In genomic region chr19:18670608-18671007, GRCm38 (mm10) we compare ENCODE assay signal across 8 mouse cellular contexts. TPM values are rescaled to one million over a fixed set of nuclear protein-coding genes. Genes with fewer than 3 reads are reported as not detected.
DNase-seq lines count a peak whose midpoint lies in the region; ATAC-seq and TF ChIP-seq lines count a peak whose summit lies in the region.

TSS of gene Carnmt1 (plus strand) at chr19:18670764.

- no peak for TF ChIP-seq CTCF in E14TG2a.4 (conservative IDR thresholded peaks at IDR 0.05; ENCODE audit: low read length)
- no peak for TF ChIP-seq CTCF in heart, postnatal 0 days (IDR thresholded peaks at IDR 0.05; ENCODE audit: low read depth)
- TF ChIP-seq CTCF in testis, adult 2 months (IDR thresholded peaks at IDR 0.05; ENCODE audit: control insufficient read depth, insufficient read depth, insufficient replicate concordance, low read depth, low read length) = no peak

- peaks cover 55% of the 10 kb centered on the region for H3K4me1 ChIP-seq in E14TG2a.4 (replicated peaks; ENCODE audit: low read depth, low read length)
- peaks cover 24% of the 10 kb centered on the region for H3K4me1 ChIP-seq in forebrain, embryonic 12.5 days
- H3K4me1 ChIP-seq in heart, postnatal 0 days (ENCODE audit: control insufficient read depth, insufficient read depth) = peaks cover 19% of the 10 kb centered on the region
- peaks cover 18% of the 10 kb centered on the region for H3K4me1 ChIP-seq in liver, embryonic 16.5 days (ENCODE audit: control insufficient read depth, low read depth, low read length)
- H3K4me1 ChIP-seq in neural tube, embryonic 13.5 days (replicated peaks) = peaks cover 26% of the 10 kb centered on the region
- H3K4me1 ChIP-seq in testis, adult 2 months (ENCODE audit: control insufficient read depth, insufficient read depth, low read length) = peaks cover 7% of the 10 kb centered on the region

- no peaks in the 10 kb centered on the region for H3K27me3 ChIP-seq in E14TG2a.4 (ENCODE audit: insufficient read depth, low read length)
- H3K27me3 ChIP-seq in forebrain, embryonic 12.5 days = no peaks in the 10 kb centered on the region
- H3K27me3 ChIP-seq in heart, postnatal 0 days (ENCODE audit: control insufficient read depth, insufficient read depth, low read length) = no peaks in the 10 kb centered on the region
- H3K27me3 ChIP-seq in liver, embryonic 16.5 days (ENCODE audit: control insufficient read depth, insufficient read depth, low read depth, low read length) = no peaks in the 10 kb centered on the region
- no peaks in the 10 kb centered on the region for H3K27me3 ChIP-seq in neural tube, embryonic 13.5 days
- no peaks in the 10 kb centered on the region for H3K27me3 ChIP-seq in testis, adult 2 months (ENCODE audit: control insufficient read depth, insufficient read depth, low read length)

- DNase-seq in c-Kit-positive CD71-positive TER-119-positive erythroid progenitor cells, embryonic 14.5 days (ENCODE audit: low spot score) = peak; percentile 98
- peak; percentile 98 for DNase-seq in heart, postnatal 0 days (ENCODE audit: low spot score)
- peak; percentile 99 for DNase-seq in kidney, postnatal 4 days

- H3K36me3 ChIP-seq in E14TG2a.4 (ENCODE audit: insufficient read depth, low read length) = peaks cover 4% of the 10 kb centered on the region; the same call in 1 of the 2 replicates
- no peaks in the 10 kb centered on the region for H3K36me3 ChIP-seq in forebrain, embryonic 12.5 days (replicated peaks)
- no peaks in the 10 kb centered on the region for H3K36me3 ChIP-seq in heart, postnatal 0 days (replicated peaks; ENCODE audit: control insufficient read depth, insufficient read depth, low read length)
- no peaks in the 10 kb centered on the region for H3K36me3 ChIP-seq in liver, embryonic 16.5 days (ENCODE audit: control insufficient read depth, insufficient read depth)
- no peaks in the 10 kb centered on the region for H3K36me3 ChIP-seq in neural tube, embryonic 13.5 days
- no peaks in the 10 kb centered on the region for H3K36me3 ChIP-seq in testis, adult 2 months (ENCODE audit: control insufficient read depth, insufficient read depth, low read length)

- H3K4me2 ChIP-seq in forebrain, embryonic 12.5 days = peak within 1 kb of the TSS; percentile 56
- peak within 1 kb of the TSS; percentile 87 for H3K4me2 ChIP-seq in heart, postnatal 0 days (ENCODE audit: low read depth, low read length)
- H3K4me2 ChIP-seq in liver, embryonic 16.5 days (ENCODE audit: low read depth, low read length) = peak within 1 kb of the TSS; percentile 81
- H3K4me2 ChIP-seq in neural tube, embryonic 13.5 days = peak within 1 kb of the TSS; percentile 75

- under 1% methylated on average over 49 of the region's 58 CpGs for WGBS in forebrain, embryonic 12.5 days
- under 1% methylated on average over 50 of the region's 58 CpGs for WGBS in heart, postnatal 0 days
- WGBS in liver, embryonic 16.5 days (ENCODE audit: insufficient replicate concordance) = under 1% methylated on average over 49 of the region's 58 CpGs
- WGBS in neural tube, embryonic 13.5 days = 1% methylated on average over 40 of the region's 58 CpGs

- peak; percentile 66 for TF ChIP-seq POLR2A in testis, adult 2 months (IDR thresholded peaks at IDR 0.05; ENCODE audit: control insufficient read depth, low read depth, low read length)

- TF ChIP-seq EP300 in heart, postnatal 0 days (IDR thresholded peaks at IDR 0.05; ENCODE audit: low read depth) = no peak

- H3K4me3 ChIP-seq in E14TG2a.4 (replicated peaks; ENCODE audit: low read length) = peak within 1 kb of the TSS; percentile 92
- peak within 1 kb of the TSS; percentile 82 for H3K4me3 ChIP-seq in forebrain, embryonic 12.5 days (replicated peaks)
- peak within 1 kb of the TSS; percentile 93 for H3K4me3 ChIP-seq in heart, postnatal 0 days (ENCODE audit: low read depth, low read length)
- H3K4me3 ChIP-seq in liver, embryonic 16.5 days (ENCODE audit: low read depth, low read length) = peak within 1 kb of the TSS; percentile 83
- peak within 1 kb of the TSS; percentile 81 for H3K4me3 ChIP-seq in neural tube, embryonic 13.5 days
- peak within 1 kb of the TSS; percentile 56 for H3K4me3 ChIP-seq in testis, adult 2 months (ENCODE audit: control insufficient read depth, low read depth, low read length)

- ATAC-seq in forebrain, embryonic 12.5 days (ENCODE audit: low FRiP score) = peak; percentile 97
- peak; percentile 96 for ATAC-seq in heart, postnatal 0 days (ENCODE audit: insufficient read depth, low read depth)
- peak; percentile 95 for ATAC-seq in liver, embryonic 16.5 days (ENCODE audit: low read depth)
- peak; percentile 97 for ATAC-seq in neural tube, embryonic 13.5 days (ENCODE audit: low read depth)

- peak within 1 kb of the TSS; percentile 79 for H3K27ac ChIP-seq in forebrain, embryonic 12.5 days
- H3K27ac ChIP-seq in heart, postnatal 0 days (ENCODE audit: low read depth) = peak within 1 kb of the TSS; percentile 93
- H3K27ac ChIP-seq in liver, embryonic 16.5 days (ENCODE audit: low read length) = peak within 1 kb of the TSS; percentile 86
- peak within 1 kb of the TSS; percentile 81 for H3K27ac ChIP-seq in neural tube, embryonic 13.5 days (replicated peaks)
- H3K27ac ChIP-seq in testis, adult 2 months (ENCODE audit: control insufficient read depth, insufficient read depth, low read depth, low read length) = peak within 1 kb of the TSS; percentile 12

- H3K9ac ChIP-seq in forebrain, embryonic 12.5 days = peak within 1 kb of the TSS; percentile 83
- H3K9ac ChIP-seq in heart, postnatal 0 days (replicated peaks; ENCODE audit: low read depth, low read length) = peak within 1 kb of the TSS; percentile 90
- peak within 1 kb of the TSS; percentile 86 for H3K9ac ChIP-seq in liver, embryonic 16.5 days (ENCODE audit: low read depth, low read length)
- H3K9ac ChIP-seq in neural tube, embryonic 13.5 days = peak within 1 kb of the TSS; percentile 84

- H3K9me3 ChIP-seq in E14TG2a.4 (ENCODE audit: low read length) = no peaks in the 10 kb centered on the region
- H3K9me3 ChIP-seq in forebrain, embryonic 12.5 days = no peaks in the 10 kb centered on the region
- H3K9me3 ChIP-seq in heart, postnatal 0 days (replicated peaks; ENCODE audit: control insufficient read depth, low read length) = no peaks in the 10 kb centered on the region
- H3K9me3 ChIP-seq in liver, embryonic 16.5 days (replicated peaks; ENCODE audit: control insufficient read depth, low read length) = no peaks in the 10 kb centered on the region
- H3K9me3 ChIP-seq in neural tube, embryonic 13.5 days = no peaks in the 10 kb centered on the region

RNA-seq across cellular contexts. Expression of gene Carnmt1, which starts in this region (rescaled TPM):
- polyA plus RNA-seq in forebrain, embryonic 12.5 days (2016; fragmentation: Nextera tagmentation; extraction: Ambion mirVana) = 24.7 and 27.9 TPM in 2 replicates
- total RNA-seq in heart, postnatal 0 days (2014; rRNA removed; ENCODE audit: low replicate concordance) = 15.3 and 24.6 TPM in 2 replicates
- 28.6 and 30.9 TPM in 2 replicates for polyA plus RNA-seq in heart, postnatal 0 days (2015; fragmentation: Nextera tagmentation; extraction: Ambion mirVana)
- 12.0 and 12.6 TPM in 2 replicates for polyA plus RNA-seq in liver, embryonic 16.5 days (2015; fragmentation: Nextera tagmentation; extraction: Ambion mirVana)
- 13.5 and 13.9 TPM in 2 replicates for polyA plus RNA-seq in neural tube, embryonic 13.5 days (2015; fragmentation: Nextera tagmentation; extraction: Ambion mirVana)
- 10.1 and 11.6 TPM in 2 replicates for polyA plus RNA-seq in testis, adult 2 months (2012; rRNA removed)

Comparison
In these comparisons a context has a peak if more than half of its experiments do, and no peak if none do; other contexts are left out.
1. Peak in every context shown above with its lines: DNase-seq, ATAC-seq, H3K4me3 ChIP-seq and H3K27ac ChIP-seq.
2. H3K27ac ChIP-seq: peak in every context shown above with its lines; median percentile 93 in heart, postnatal 0 days; 86 in liver, embryonic 16.5 days; 81 in neural tube, embryonic 13.5 days; 79 in forebrain, embryonic 12.5 days; 12 in testis, adult 2 months.